30 mouse cellular contexts compared by ENCODE assay signal in the genomic region with DNA sequence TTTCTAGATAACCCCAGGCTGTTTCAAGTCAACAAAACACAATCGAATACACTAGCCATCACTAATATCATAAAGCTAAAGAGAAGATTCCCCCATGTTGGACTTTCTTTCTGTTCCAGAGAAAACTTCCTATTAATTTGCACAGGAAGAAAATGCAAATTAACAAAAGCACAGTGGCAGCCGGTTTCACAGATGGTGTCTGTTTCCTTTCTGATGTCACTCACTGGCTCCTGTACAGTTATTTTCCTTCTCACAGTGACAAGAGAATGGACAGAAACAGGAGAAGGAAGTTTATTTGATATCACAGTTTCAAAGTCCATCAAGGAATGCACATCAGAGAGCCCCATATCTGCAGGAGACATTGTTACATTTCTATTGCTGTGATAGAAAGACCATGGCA.
A peak's percentile ranks its signal among the peaks of the same experiment; 100 is the strongest.
DNase-seq lines count a peak whose midpoint lies in the region; ATAC-seq and TF ChIP-seq lines count a peak whose summit lies in the region.
"Had no signal": no experiment of that assay in that cellular context is flagged by ENCODE, and none has a peak within 500 bp of the region (broad histone marks: within the 10 kb centered on the region; RNA-seq: fewer than 3 reads in every experiment).

No protein-coding gene starts in this region.

- H3K4me2 ChIP-seq in forebrain, embryonic 14.5 days (ENCODE audit: low read length), result no peak overlapping the region
- H3K4me2 ChIP-seq: heart, embryonic 13.5 days; liver, embryonic 15.5 days; lung, embryonic 15.5 days; neural tube, embryonic 13.5 days had no signal

- no peak overlapping the region for H3K4me3 ChIP-seq in forebrain, embryonic 14.5 days (ENCODE audit: low read depth, low read length)
- no peak overlapping the region for H3K4me3 ChIP-seq in forebrain, embryonic 10.5 days
- H3K4me3 ChIP-seq: embryonic facial prominence, embryonic 10.5 days; heart, embryonic 13.5 days; limb, embryonic 10.5 days; liver, embryonic 15.5 days; lung, embryonic 15.5 days; myocyte; neural tube, embryonic 13.5 days had no signal

- TF ChIP-seq CTCF in brain, embryonic 14.5 days (IDR thresholded peaks at IDR 0.05; ENCODE audit: borderline replicate concordance, extremely low read depth, insufficient read depth, insufficient read length), result no peak

- H3K27me3 ChIP-seq in forebrain, embryonic 14.5 days (replicated peaks; ENCODE audit: control insufficient read depth, insufficient read depth, low read length), result no peaks in the 10 kb centered on the region
- no peaks in the 10 kb centered on the region for H3K27me3 ChIP-seq in forebrain, embryonic 10.5 days (ENCODE audit: poor library complexity, severe bottlenecking)
- H3K27me3 ChIP-seq: CH12.LX; heart, embryonic 13.5 days; liver, embryonic 15.5 days; lung, embryonic 15.5 days; neural tube, embryonic 13.5 days; Patski had no signal

- 82% methylated on average over 2 of the region's 2 CpGs for WGBS in forebrain, embryonic 14.5 days
- WGBS in forebrain, embryonic 10.5 days, result 85% methylated on average over 2 of the region's 2 CpGs

- H3K27ac ChIP-seq in forebrain, embryonic 14.5 days (ENCODE audit: low read depth, low read length), result no peak overlapping the region
- H3K27ac ChIP-seq in forebrain, embryonic 10.5 days, result no peak overlapping the region
- H3K27ac ChIP-seq: embryonic facial prominence, embryonic 10.5 days; heart, embryonic 13.5 days; hindbrain, postnatal 0 days; limb, embryonic 10.5 days; liver, embryonic 15.5 days; lung, embryonic 15.5 days; macrophage; neural tube, embryonic 13.5 days had no signal

- H3K9ac ChIP-seq in forebrain, embryonic 14.5 days (ENCODE audit: low read length), result no peak overlapping the region
- H3K9ac ChIP-seq: heart, embryonic 13.5 days; liver, embryonic 15.5 days; lung, embryonic 15.5 days; neural tube, embryonic 13.5 days had no signal

- peak; percentile 29 for DNase-seq in forebrain, embryonic 14.5 days (ENCODE audit: low spot score)
- DNase-seq in forebrain, embryonic 10.5 days (ENCODE audit: extremely low spot score, low spot score), result no peak
- DNase-seq in brain, embryonic 14.5 days (ENCODE audit: low read depth), result peak; percentile 34
- DNase-seq in layer of hippocampus, adult 18-20 months (ENCODE audit: low spot score in 2 of 2), result peak; percentile 42 to 77
- DNase-seq in layer of hippocampus, postnatal 36 days, result peak; percentile 21 to 49
- DNase-seq in heart, adult 9 months (ENCODE audit: low spot score in 2 of 2), result no peak
- DNase-seq in spleen, adult 12 weeks (ENCODE audit: low spot score), result no peak
- DNase-seq: adrenal gland, postnatal 36 days; B cell, adult 2 months; gastrocnemius, postnatal 25 days; heart, adult 18-20 months; heart, postnatal 14 days; liver; retina, postnatal 1 day; right cerebral cortex, postnatal 4 days; thymus, postnatal 14 days had no signal

- no peak for TF ChIP-seq POLR2A in brain, embryonic 14.5 days (IDR thresholded peaks at IDR 0.05; ENCODE audit: borderline replicate concordance, extremely low read depth, insufficient read depth, insufficient read length, poor library complexity, severe bottlenecking)

- H3K4me1 ChIP-seq in forebrain, embryonic 14.5 days (ENCODE audit: control insufficient read depth, insufficient read depth, low read length), result no peaks in the 10 kb centered on the region
- H3K4me1 ChIP-seq in forebrain, embryonic 10.5 days, result no peaks in the 10 kb centered on the region
- H3K4me1 ChIP-seq: embryonic facial prominence, embryonic 10.5 days; limb, embryonic 10.5 days; liver, embryonic 15.5 days; lung, embryonic 15.5 days; neural tube, embryonic 13.5 days had no signal

- no peaks in the 10 kb centered on the region for H3K36me3 ChIP-seq in forebrain, embryonic 14.5 days (ENCODE audit: control insufficient read depth, insufficient read depth, low read length)
- H3K36me3 ChIP-seq in forebrain, embryonic 10.5 days (replicated peaks), result no peaks in the 10 kb centered on the region
- H3K36me3 ChIP-seq: embryonic facial prominence, embryonic 10.5 days; G1E; heart, embryonic 13.5 days; limb, embryonic 10.5 days; liver, embryonic 15.5 days; lung, embryonic 15.5 days; neural tube, embryonic 13.5 days had no signal

- no peak for ATAC-seq in forebrain, embryonic 14.5 days
- ATAC-seq: hindbrain, postnatal 0 days; intestine, embryonic 16.5 days; midbrain, embryonic 16.5 days; Patski had no signal

- no peaks in the 10 kb centered on the region for H3K9me3 ChIP-seq in forebrain, embryonic 14.5 days (replicated peaks; ENCODE audit: control insufficient read depth, low read length)
- H3K9me3 ChIP-seq in forebrain, embryonic 10.5 days, result no peaks in the 10 kb centered on the region
- H3K9me3 ChIP-seq: embryonic facial prominence, embryonic 10.5 days; G1E; heart, embryonic 13.5 days; limb, embryonic 10.5 days; liver, embryonic 15.5 days; lung, embryonic 15.5 days; neural tube, embryonic 13.5 days had no signal

Comparison
In these comparisons a context has a peak if more than half of its experiments do, and no peak if none do; other contexts are left out.
1. DNase-seq: peak in forebrain, embryonic 14.5 days (single experiment), brain, embryonic 14.5 days (single experiment), layer of hippocampus, adult 18-20 months (2 of 2) and layer of hippocampus, postnatal 36 days (2 of 2); none in forebrain, embryonic 10.5 days (single experiment), heart, adult 9 months (0 of 2) and spleen, adult 12 weeks (single experiment).